Mouse (Mus musculus) stomach, postnatal 0 days (tissue): ENCODE results near the gene 1700008O03Rik. TPM values are rescaled to one million over a fixed set of nuclear protein-coding genes. Genes with fewer than 3 reads are reported as not detected.

Source experiments
- ATAC-seq: fragments of 200-750 bp; cut with Nextera tagmentation; 2 replicates; pipeline ENCODE4 v1.8.0; 2017; ENCODE audit not compliant: low FRiP score, low TSS enrichment
- DNase-seq: peaks from one replicate; pipeline ENCODE4 v3.0.0-alpha.2; 2016; ENCODE audit warnings: low spot score
- H3K27ac ChIP-seq: fragments of 300-500 bp; sonication (generic); replicated peaks from 2 replicates; pipeline ENCODE4 v1.5.1; 2014; ENCODE audit warnings: mild to moderate bottlenecking, control low read depth
- H3K27me3 ChIP-seq: fragments of 300-500 bp; sonication (generic); 2 replicates; pipeline ENCODE4 v1.6.1; 2014; ENCODE audit warnings: low read length; ENCODE audit not compliant: control insufficient read depth, insufficient read depth
- H3K36me3 ChIP-seq: fragments of 300-500 bp; sonication (generic); 2 replicates; pipeline ENCODE4 v1.6.1; 2014; ENCODE audit warnings: low read length, mixed read lengths; ENCODE audit not compliant: control insufficient read depth, insufficient read depth
- H3K4me1 ChIP-seq: fragments of 300-500 bp; sonication (generic); replicated peaks from 2 replicates; pipeline ENCODE4 v1.6.1; 2014; ENCODE audit warnings: antibody characterized with exemption; ENCODE audit not compliant: control insufficient read depth, insufficient read depth
- H3K4me2 ChIP-seq: fragments of 300-500 bp; sonication (generic); replicated peaks from 2 replicates; pipeline ENCODE4 v1.6.1; 2014; ENCODE audit warnings: low read depth, mild to moderate bottlenecking, control low read depth, moderate library complexity
- H3K4me3 ChIP-seq: fragments of 300-500 bp; sonication (generic); 2 replicates; pipeline ENCODE4 v1.5.1; 2014; ENCODE audit warnings: low read depth, low read length, control low read depth
- H3K9ac ChIP-seq: fragments of 300-500 bp; sonication (generic); 2 replicates; pipeline ENCODE4 v1.6.1; 2014; ENCODE audit warnings: mild to moderate bottlenecking, low read length, control low read depth, mixed read lengths
- H3K9me3 ChIP-seq: fragments of 300-500 bp; sonication (generic); 2 replicates; pipeline ENCODE4 v1.6.1; 2016; ENCODE audit warnings: low read length; ENCODE audit not compliant: control insufficient read depth
- CTCF ChIP-seq: IDR thresholded peaks from 2 replicates; pipeline ENCODE4 v1.5.1; 2016; ENCODE audit warnings: antibody characterized with exemption, low read depth, mild to moderate bottlenecking, moderate library complexity
- EP300 ChIP-seq: optimal IDR thresholded peaks from 2 replicates; pipeline ENCODE3; 2016; ENCODE audit warnings: antibody characterized with exemption
- WGBS: fragments of 180-500 bp; shearing (Covaris S2); extraction: QIAGEN DNeasy Blood & Tissue Kit; methylation state at CpG from one replicate; pipeline ENCODE4 v1.1.7; 2014; 5-methylcytosine and 5-hydroxymethylcytosine counted together
- polyA plus RNA-seq: library from polyadenylated mRNA; unstranded; fragments of >200 nt; fragmentation: Nextera tagmentation; extraction: Ambion mirVana; gene quantifications from 2 replicates; pipeline ENCODE4 v1.2.1, GENCODE M21; 2015

1700008O03Rik gene
- polyA plus RNA-seq, 1 experiment from 2014 or later, result 0.68 TPM

DNA sequence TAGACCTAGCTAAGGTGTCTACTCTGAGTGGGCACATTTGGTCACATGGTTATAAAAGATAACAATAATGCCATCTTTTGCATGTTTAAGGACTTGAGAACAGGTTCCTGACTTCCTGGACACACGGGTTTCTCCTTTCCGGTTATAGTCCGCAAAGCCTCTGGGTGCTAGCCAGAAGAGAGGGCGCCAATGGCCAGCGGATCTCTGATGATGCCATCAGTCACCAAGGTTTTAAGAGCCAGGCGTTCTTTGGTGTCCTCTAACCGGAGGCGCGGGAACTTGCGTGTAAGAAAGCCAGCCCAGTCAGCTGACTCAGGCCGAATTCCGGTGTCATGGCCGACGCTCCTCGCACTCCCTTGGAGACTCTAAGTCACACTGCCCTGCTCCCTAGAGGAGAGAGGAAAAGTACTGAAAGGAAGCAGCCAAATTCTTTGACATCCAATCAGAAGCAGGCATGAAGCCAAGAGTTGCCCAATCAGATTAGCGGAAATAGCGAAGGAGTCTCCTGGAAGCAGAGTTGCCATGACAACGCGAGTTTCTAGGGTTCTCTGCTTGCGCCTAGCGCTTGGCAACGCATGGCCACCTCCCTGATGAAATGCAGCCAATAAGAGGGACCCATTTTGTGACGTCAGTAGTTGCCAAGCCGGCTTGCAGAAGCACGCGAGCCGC, 19.9 kb upstream of the 1700008O03Rik start:
- Histone ChIP-seq H3K4me2 (peak overlapping the region; percentile 53), H3K4me3 (peak overlapping the region; percentile 30), H3K4me1 (no peaks in the 10 kb centered on the region), H3K36me3 (no peaks in the 10 kb centered on the region), H3K9ac (no peak overlapping the region), H3K27ac (no peak overlapping the region), H3K27me3 (no peaks in the 10 kb centered on the region), H3K9me3 (no peaks in the 10 kb centered on the region)
- TF ChIP-seq EP300, result no peak
- no peak; the same call in 1 of the 2 replicates for TF ChIP-seq CTCF
- DNase-seq, result peak; percentile 79
- 2% methylated on average over 27 of the region's 27 CpGs for WGBS
- peak; percentile 94 for ATAC-seq

- Histone ChIP-seq H3K27ac (no peak overlapping the region), H3K27me3 (no peaks in the 10 kb centered on the region), H3K4me2 (no peak overlapping the region), H3K9me3 (no peaks in the 10 kb centered on the region), H3K9ac (no peak overlapping the region), H3K4me1 (no peaks in the 10 kb centered on the region), H3K4me3 (no peak overlapping the region), H3K36me3 (no peaks in the 10 kb centered on the region)
- 70% methylated on average over 6 of the region's 6 CpGs for WGBS
- DNase-seq (no peak), ATAC-seq (no peak)
- no peak for TF ChIP-seq EP300
- no peak for TF ChIP-seq CTCF
These were observed 16.1 kb upstream of the 1700008O03Rik start for GRCm38 (mm10) chr7:44401673-44402072.

DNA sequence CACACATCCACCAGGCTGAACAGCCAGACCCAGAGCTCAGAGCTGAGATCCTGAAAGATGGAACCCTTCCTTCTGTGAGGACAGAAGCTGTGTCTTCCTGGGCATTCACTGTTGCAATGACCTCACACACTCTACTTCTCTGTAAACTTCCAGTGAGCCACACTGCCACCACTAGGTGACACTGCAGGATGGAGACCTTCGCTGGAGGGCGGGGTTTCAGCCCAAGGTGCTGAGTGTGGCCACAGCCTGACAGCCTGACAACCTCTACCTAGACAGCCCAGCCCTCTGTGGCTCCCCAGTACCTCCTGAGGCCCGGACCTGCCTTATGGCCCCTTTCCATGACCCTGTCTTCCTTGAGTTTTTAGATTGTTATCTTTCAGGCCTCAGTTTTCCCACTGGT, 12.9 kb upstream of the 1700008O03Rik start:
- no peaks in the 10 kb centered on the region for H3K27me3 ChIP-seq
- TF ChIP-seq EP300 (no peak), CTCF (peak; percentile 79)
- no peak overlapping the region for H3K4me2 ChIP-seq
- WGBS, result 7% methylated on average over 3 of the region's 3 CpGs
- no peaks in the 10 kb centered on the region for H3K9me3 ChIP-seq
- no peaks in the 10 kb centered on the region for H3K36me3 ChIP-seq
- peak; percentile 73 for DNase-seq
- no peak overlapping the region for H3K27ac ChIP-seq
- H3K9ac ChIP-seq, result no peak overlapping the region
- peak; percentile 81 for ATAC-seq
- no peaks in the 10 kb centered on the region for H3K4me1 ChIP-seq
- no peak overlapping the region for H3K4me3 ChIP-seq

DNA sequence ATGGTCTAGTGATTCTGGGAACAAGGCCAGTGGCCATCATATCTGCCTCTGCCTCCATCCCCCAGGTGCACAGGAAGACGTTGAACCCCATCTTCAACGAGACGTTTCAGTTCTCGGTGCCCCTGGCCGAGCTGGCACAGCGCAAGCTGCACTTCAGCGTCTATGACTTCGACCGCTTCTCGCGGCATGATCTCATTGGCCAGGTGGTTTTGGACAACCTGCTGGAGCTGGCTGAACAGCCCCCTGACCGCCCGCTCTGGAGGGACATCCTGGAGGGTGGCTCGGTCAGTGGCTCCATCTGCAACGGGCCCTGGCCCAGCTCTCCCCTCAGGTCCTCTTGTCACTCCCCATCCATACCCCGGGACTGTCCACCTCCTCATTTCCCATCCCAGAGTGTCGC, 7.7 kb upstream of the 1700008O03Rik start:
- no peak overlapping the region for H3K27ac ChIP-seq
- DNase-seq, result no peak
- no peak for ATAC-seq
- no peaks in the 10 kb centered on the region for H3K9me3 ChIP-seq
- 88% methylated on average over 17 of the region's 17 CpGs for WGBS
- H3K4me2 ChIP-seq, result no peak overlapping the region
- TF ChIP-seq CTCF (no peak), EP300 (no peak)
- H3K27me3 ChIP-seq, result no peaks in the 10 kb centered on the region
- H3K9ac ChIP-seq, result no peak overlapping the region
- no peak overlapping the region for H3K4me3 ChIP-seq
- H3K36me3 ChIP-seq, result no peaks in the 10 kb centered on the region
- H3K4me1 ChIP-seq, result no peaks in the 10 kb centered on the region

- ATAC-seq (no peak), DNase-seq (no peak)
- WGBS, result 88% methylated on average over 14 of the region's 14 CpGs
- H3K27me3 ChIP-seq, result no peaks in the 10 kb centered on the region
- no peak overlapping the region for H3K4me3 ChIP-seq
- no peaks in the 10 kb centered on the region for H3K9me3 ChIP-seq
- H3K4me1 ChIP-seq, result no peaks in the 10 kb centered on the region
- H3K36me3 ChIP-seq, result no peaks in the 10 kb centered on the region
- no peak overlapping the region for H3K27ac ChIP-seq
- TF ChIP-seq CTCF, result no peak
- TF ChIP-seq EP300, result no peak
- H3K9ac ChIP-seq, result no peak overlapping the region
- H3K4me2 ChIP-seq, result no peak overlapping the region
These were observed 6.7 kb upstream of the 1700008O03Rik start for GRCm38 (mm10) chr7:44392341-44392740.

DNA sequence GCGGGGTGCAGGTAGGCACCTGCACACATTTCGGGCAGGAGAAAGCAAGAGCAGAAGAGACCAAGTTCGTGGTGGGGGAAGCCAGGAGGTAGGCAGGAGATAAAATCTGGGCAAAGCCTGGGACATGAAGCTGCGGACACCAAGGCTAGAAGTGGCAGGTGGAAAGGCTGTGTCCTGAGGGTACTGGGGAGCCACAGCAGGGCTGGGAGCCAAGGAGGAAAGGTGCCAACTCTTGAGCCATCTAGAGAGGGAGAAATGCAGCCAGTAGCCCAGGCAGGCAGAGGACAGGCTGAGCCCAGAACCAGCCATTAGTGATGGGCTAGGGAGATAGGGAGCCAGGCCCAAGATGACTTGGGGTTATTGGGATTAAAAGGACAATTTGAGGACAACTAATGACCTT, 6.2 kb upstream of the 1700008O03Rik start:
- Histone ChIP-seq H3K9me3 (no peaks in the 10 kb centered on the region), H3K4me2 (no peak overlapping the region), H3K4me1 (no peaks in the 10 kb centered on the region), H3K27ac (no peak overlapping the region), H3K9ac (no peak overlapping the region), H3K27me3 (no peaks in the 10 kb centered on the region), H3K36me3 (no peaks in the 10 kb centered on the region), H3K4me3 (no peak overlapping the region)
- TF ChIP-seq CTCF, result no peak
- TF ChIP-seq EP300, result no peak
- 67% methylated on average over 4 of the region's 4 CpGs for WGBS
- no peak for DNase-seq
- no peak for ATAC-seq
